Comparison of ENCODE assay signal across 8 mouse cellular contexts in genomic region chr19:38981966-38982365, GRCm38 (mm10). TPM values are rescaled to one million over a fixed set of nuclear protein-coding genes. Genes with fewer than 3 reads are reported as not detected.
A peak's percentile ranks its signal among the peaks of the same experiment; 100 is the strongest.
DNase-seq lines count a peak whose midpoint lies in the region; ATAC-seq and TF ChIP-seq lines count a peak whose summit lies in the region.

No protein-coding gene starts in this region.

- peak; percentile 74 for DNase-seq in CD4-positive, CD25-positive, alpha-beta regulatory T cell, adult 2 months (ENCODE audit: low read depth, low spot score)
- peak; percentile 89 for DNase-seq in NIH3T3 (ENCODE audit: low read depth)
- DNase-seq in cerebellum, adult 9-11 months, result peak; percentile 21
- peak; percentile 72 for DNase-seq in gastrocnemius, postnatal 10 days
- peak; percentile 29 to 78 for DNase-seq in layer of hippocampus, adult 2 months (ENCODE audit: low spot score in 2 of 2)
- peak; percentile 68 for DNase-seq in lung, postnatal 14 days
- DNase-seq in right cerebral cortex, postnatal 4 days, result peak; percentile 86

- ATAC-seq in monocyte, adult 5-6 weeks (replicated peaks; ENCODE audit: insufficient number of reproducible peaks, low FRiP score, low TSS enrichment, poor library complexity, severe bottlenecking), result no peak

- peak; percentile 96 for TF ChIP-seq CTCF in layer of hippocampus, adult 2 months (conservative IDR thresholded peaks at IDR 0.05)

- H3K27ac ChIP-seq in layer of hippocampus, adult 2 months, result no peak overlapping the region

- H3K4me3 ChIP-seq in layer of hippocampus, adult 2 months, result no peak overlapping the region

RNA-seq across cellular contexts. Expression of gene Cyp2c55, which starts 24.9 kb away (rescaled TPM):
- total RNA-seq in gastrocnemius, postnatal 10 days (2021), result not detected
- total RNA-seq in layer of hippocampus, adult 2 months (2021), result under 1 TPM; 0.22 to 0.23 TPM
- not detected in 3 replicates for total RNA-seq in monocyte, adult 5-6 weeks (2017)

RNA-seq across cellular contexts. Expression of gene Hells, which starts 51.3 kb away (rescaled TPM):
- total RNA-seq in gastrocnemius, postnatal 10 days (2021), result 1 to 10 TPM; 5.7 to 8.6 TPM
- 1 to 10 TPM; 5.3 to 5.8 TPM for total RNA-seq in layer of hippocampus, adult 2 months (2021)
- 4.6 to 15.3 TPM (median 12.0 TPM) in 3 replicates for total RNA-seq in monocyte, adult 5-6 weeks (2017)

Comparison
In these comparisons a context has a peak if more than half of its experiments do, and no peak if none do; other contexts are left out.
1. DNase-seq: peak in every context shown above with its lines; median percentile 89 in NIH3T3; 86 in right cerebral cortex, postnatal 4 days; 74 in CD4-positive, CD25-positive, alpha-beta regulatory T cell, adult 2 months; 72 in gastrocnemius, postnatal 10 days; 68 in lung, postnatal 14 days; 54 in layer of hippocampus, adult 2 months; 21 in cerebellum, adult 9-11 months.